Mouse (Mus musculus): ENCODE results near the gene Btbd1. TPM values are rescaled to one million over a fixed set of nuclear protein-coding genes. Genes with fewer than 3 reads are reported as not detected.

Btbd1 gene
- total and polyA plus RNA-seq, 2 experiments from 2014 or later: 96.6 to 98.6 TPM

DNA sequence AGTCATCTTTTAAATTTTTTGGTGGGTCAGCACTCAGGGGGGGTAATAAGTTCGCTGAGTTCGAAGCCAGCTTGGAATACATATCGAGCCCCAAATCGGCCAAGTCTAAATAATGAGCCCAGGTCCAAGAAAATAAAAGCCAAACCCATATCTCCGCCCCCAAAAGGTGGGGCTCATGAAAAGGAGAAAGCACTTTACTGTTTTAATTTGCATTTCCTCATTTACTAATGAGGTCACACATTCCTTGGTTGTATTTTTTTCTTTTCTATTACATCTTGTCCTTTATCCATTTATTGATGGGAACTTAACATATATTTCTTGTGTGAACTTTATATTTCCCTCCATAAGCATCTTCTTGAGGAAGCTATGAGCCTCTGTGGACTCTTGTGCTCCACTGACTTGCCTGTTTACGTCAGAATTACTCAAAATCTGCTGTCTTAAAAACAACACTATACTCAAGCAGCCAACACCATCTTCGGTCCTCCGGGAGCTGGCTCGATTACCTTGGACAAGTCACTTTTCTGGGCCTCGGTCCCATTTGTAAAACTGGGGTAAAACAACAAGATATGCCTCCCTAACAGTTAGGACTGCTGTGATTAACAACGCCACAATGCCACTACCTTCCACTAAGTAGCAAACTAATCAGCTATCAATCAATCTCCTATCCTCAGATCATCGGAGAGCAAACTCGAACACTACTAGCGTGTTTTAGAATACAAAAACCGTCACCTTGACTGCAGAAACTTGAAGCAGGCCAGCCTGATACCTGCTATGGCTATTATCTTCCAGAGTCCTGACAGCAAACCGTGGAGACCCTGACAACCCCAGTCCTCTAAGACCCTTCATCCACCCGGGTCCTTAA lies 1.2 kb downstream of the Btbd1 start:
- no peaks in the 10 kb centered on the region for H3K27me3 ChIP-seq (ENCODE audit: control insufficient read depth, insufficient read depth, low read length)
- peak overlapping the region; percentile 87 for H3K9ac ChIP-seq (replicated peaks; ENCODE audit: low read depth, low read length)
- DNase-seq (ENCODE audit: low spot score) (no peak), ATAC-seq (ENCODE audit: insufficient read depth, low read depth) (no peak)
- H3K27ac ChIP-seq (ENCODE audit: low read depth): peak overlapping the region; percentile 98
- peak overlapping the region; percentile 77 for H3K4me3 ChIP-seq (ENCODE audit: low read depth, low read length)
- TF ChIP-seq CTCF (IDR thresholded peaks at IDR 0.05; ENCODE audit: low read depth): no peak
- H3K4me2 ChIP-seq (ENCODE audit: low read depth, low read length): peak overlapping the region; percentile 73
- WGBS: 16% methylated on average over 17 of the region's 17 CpGs
- no peaks in the 10 kb centered on the region for H3K36me3 ChIP-seq (replicated peaks; ENCODE audit: control insufficient read depth, insufficient read depth, low read length)
- no peaks in the 10 kb centered on the region for H3K9me3 ChIP-seq (replicated peaks; ENCODE audit: control insufficient read depth, low read length)
- H3K4me1 ChIP-seq (ENCODE audit: control insufficient read depth, insufficient read depth): peaks cover 38% of the 10 kb centered on the region

DNA sequence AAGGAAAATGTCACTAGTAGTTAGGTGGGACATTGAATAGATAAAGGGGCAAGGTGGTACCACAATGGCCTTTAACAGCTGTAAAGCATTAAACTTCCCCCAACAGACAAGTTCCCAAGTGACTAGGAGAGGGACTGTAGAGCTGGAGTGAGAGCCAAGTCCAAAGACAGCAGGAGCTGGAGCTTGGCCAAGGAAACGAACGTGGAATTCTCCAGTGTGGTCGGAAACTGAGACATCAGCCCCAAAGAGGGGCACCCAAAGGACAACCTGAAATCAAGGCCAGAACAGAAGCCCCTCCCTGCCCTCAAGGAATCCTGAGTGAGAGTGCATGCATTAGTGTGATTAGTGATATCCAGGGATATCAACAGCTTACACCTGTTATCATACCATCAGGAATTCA lies 3.9 kb downstream of the Btbd1 start:
- no peaks in the 10 kb centered on the region for H3K27me3 ChIP-seq (ENCODE audit: control insufficient read depth, insufficient read depth, low read length)
- DNase-seq (ENCODE audit: low spot score): peak; percentile 37
- H3K4me2 ChIP-seq (ENCODE audit: low read depth, low read length): peak overlapping the region; percentile 41
- TF ChIP-seq EP300 (IDR thresholded peaks at IDR 0.05; ENCODE audit: low read depth) (no peak), CTCF (IDR thresholded peaks at IDR 0.05; ENCODE audit: low read depth) (no peak)
- 0 out of 2 replicates have a peak overlapping the region, but pooled peaks have one; percentile 3 for H3K4me3 ChIP-seq (ENCODE audit: low read depth, low read length)
- no peak overlapping the region for H3K9ac ChIP-seq (replicated peaks; ENCODE audit: low read depth, low read length)
- H3K4me1 ChIP-seq (ENCODE audit: control insufficient read depth, insufficient read depth): peaks cover 38% of the 10 kb centered on the region
- ATAC-seq (ENCODE audit: insufficient read depth, low read depth): no peak
- peak overlapping the region; percentile 22; the same call in 1 of the 2 replicates for H3K27ac ChIP-seq (ENCODE audit: low read depth)
- no peaks in the 10 kb centered on the region for H3K9me3 ChIP-seq (replicated peaks; ENCODE audit: control insufficient read depth, low read length)
- WGBS: 0% methylated on average over 3 of the region's 3 CpGs
- no peaks in the 10 kb centered on the region for H3K36me3 ChIP-seq (replicated peaks; ENCODE audit: control insufficient read depth, insufficient read depth, low read length)

DNA sequence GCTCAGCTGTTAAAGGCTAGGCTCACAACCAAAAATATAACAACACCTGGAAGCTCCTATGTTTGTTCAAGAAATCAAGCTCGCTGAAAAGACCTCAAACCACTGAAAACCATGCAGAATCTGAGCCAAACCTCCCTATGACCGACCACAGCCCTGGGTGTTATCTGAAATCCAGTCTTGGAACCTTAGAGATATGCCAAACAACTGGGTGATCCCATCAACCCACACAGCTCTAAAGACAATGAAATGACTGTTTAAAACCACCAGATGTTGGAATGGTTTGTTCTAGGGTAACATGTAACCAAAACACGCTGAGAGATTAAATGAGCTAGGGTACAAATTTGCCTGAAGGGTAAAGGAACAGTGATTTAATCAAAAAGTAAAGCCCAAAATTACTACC lies 4.3 kb downstream of the Btbd1 start:
- H3K9me3 ChIP-seq (replicated peaks; ENCODE audit: control insufficient read depth, low read length): no peaks in the 10 kb centered on the region
- no peak overlapping the region for H3K9ac ChIP-seq (replicated peaks; ENCODE audit: low read depth, low read length)
- TF ChIP-seq EP300 (IDR thresholded peaks at IDR 0.05; ENCODE audit: low read depth) (no peak), CTCF (IDR thresholded peaks at IDR 0.05; ENCODE audit: low read depth) (no peak)
- H3K27ac ChIP-seq (ENCODE audit: low read depth): no peak overlapping the region
- no peak for ATAC-seq (ENCODE audit: insufficient read depth, low read depth)
- WGBS: 54% methylated on average over 3 of the region's 3 CpGs
- H3K4me3 ChIP-seq (ENCODE audit: low read depth, low read length): no peak overlapping the region
- peaks cover 38% of the 10 kb centered on the region for H3K4me1 ChIP-seq (ENCODE audit: control insufficient read depth, insufficient read depth)
- H3K27me3 ChIP-seq (ENCODE audit: control insufficient read depth, insufficient read depth, low read length): no peaks in the 10 kb centered on the region
- H3K4me2 ChIP-seq (ENCODE audit: low read depth, low read length): peak overlapping the region; percentile 41; the same call in 1 of the 2 replicates
- H3K36me3 ChIP-seq (replicated peaks; ENCODE audit: control insufficient read depth, insufficient read depth, low read length): no peaks in the 10 kb centered on the region
- DNase-seq (ENCODE audit: low spot score): no peak

DNA sequence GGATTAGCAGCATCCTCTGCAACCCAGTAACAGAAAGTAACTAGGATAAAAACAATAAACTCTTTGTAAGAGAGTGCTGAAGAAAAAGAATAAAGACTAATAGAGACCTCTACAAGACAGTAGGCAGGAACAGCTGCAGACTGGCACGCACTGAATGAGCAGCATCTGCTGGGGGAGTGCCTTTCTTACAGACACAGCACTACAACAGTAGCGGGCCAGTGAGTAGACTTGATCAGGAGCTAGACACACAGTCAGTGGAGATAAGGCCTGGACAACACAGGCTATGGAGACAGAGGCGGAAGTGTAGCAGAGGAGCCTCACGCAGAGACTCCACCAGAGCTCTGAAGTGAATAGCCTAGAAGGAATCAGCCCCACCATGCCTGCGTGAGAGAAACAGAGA lies 23.2 kb downstream of the Btbd1 start:
- Histone ChIP-seq H3K27me3 (ENCODE audit: control insufficient read depth, insufficient read depth, low read length) (no peaks in the 10 kb centered on the region), H3K4me3 (ENCODE audit: low read depth, low read length) (no peak overlapping the region), H3K4me1 (ENCODE audit: control insufficient read depth, insufficient read depth) (no peaks in the 10 kb centered on the region; the same call in 1 of the 2 replicates), H3K36me3 (replicated peaks; ENCODE audit: control insufficient read depth, insufficient read depth, low read length) (peaks cover 22% of the 10 kb centered on the region), H3K4me2 (ENCODE audit: low read depth, low read length) (no peak overlapping the region), H3K9me3 (replicated peaks; ENCODE audit: control insufficient read depth, low read length) (no peaks in the 10 kb centered on the region), H3K27ac (ENCODE audit: low read depth) (0 out of 2 replicates have a peak overlapping the region, but pooled peaks have one; percentile 30), H3K9ac (replicated peaks; ENCODE audit: low read depth, low read length) (no peak overlapping the region)
- TF ChIP-seq EP300 (IDR thresholded peaks at IDR 0.05; ENCODE audit: low read depth) (no peak), CTCF (IDR thresholded peaks at IDR 0.05; ENCODE audit: low read depth) (no peak)
- WGBS: 49% methylated on average over 5 of the region's 5 CpGs
- DNase-seq (ENCODE audit: low spot score): no peak
- ATAC-seq (ENCODE audit: insufficient read depth, low read depth): no peak

DNA sequence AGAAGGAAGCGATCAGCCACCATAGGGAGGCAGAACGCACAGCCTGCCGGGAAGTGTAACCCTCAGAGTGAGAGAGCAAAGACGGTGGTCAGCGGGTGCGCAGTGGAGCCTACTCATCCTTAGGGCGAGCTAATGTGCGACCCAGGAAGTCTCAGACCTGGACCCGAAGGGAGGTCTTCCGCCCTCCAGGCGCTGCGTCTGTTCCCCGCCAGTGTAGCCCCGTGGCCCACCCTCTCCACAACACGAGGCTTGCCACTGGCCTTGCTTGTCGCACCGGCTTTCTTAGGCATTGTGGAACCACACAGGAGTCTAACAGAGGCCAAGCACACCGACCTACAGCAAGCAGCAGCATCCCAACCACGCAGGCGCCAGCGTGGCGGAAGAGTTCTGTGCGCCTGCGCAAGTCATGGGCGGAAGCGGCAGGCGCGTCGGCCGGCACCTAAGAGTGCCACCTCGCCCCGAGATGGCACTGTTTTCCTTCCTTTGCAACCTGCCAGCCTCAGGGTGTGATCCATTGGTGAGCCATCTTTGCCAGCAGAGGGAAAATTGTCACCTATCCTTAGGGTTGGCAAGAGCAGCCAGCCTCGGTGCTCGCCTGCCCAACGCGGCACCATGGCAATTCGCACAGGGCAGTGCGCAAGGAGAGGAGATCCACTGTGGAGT lies 40.0 kb downstream of the Btbd1 start, which contains the start of gene 3110040N11Rik:
TSS of gene 3110040N11Rik (minus strand) at position 384 of the 663 bp plus-strand sequence.
- peak; percentile 94 for ATAC-seq (ENCODE audit: insufficient read depth, low read depth)
- Histone ChIP-seq H3K4me1 (ENCODE audit: control insufficient read depth, insufficient read depth) (peaks cover 9% of the 10 kb centered on the region), H3K9me3 (replicated peaks; ENCODE audit: control insufficient read depth, low read length) (no peaks in the 10 kb centered on the region), H3K4me2 (ENCODE audit: low read depth, low read length) (peak within 1 kb of the TSS; percentile 70), H3K4me3 (ENCODE audit: low read depth, low read length) (peak within 1 kb of the TSS; percentile 57), H3K27me3 (ENCODE audit: control insufficient read depth, insufficient read depth, low read length) (no peaks in the 10 kb centered on the region), H3K36me3 (replicated peaks; ENCODE audit: control insufficient read depth, insufficient read depth, low read length) (peaks cover 30% of the 10 kb centered on the region), H3K9ac (replicated peaks; ENCODE audit: low read depth, low read length) (peak within 1 kb of the TSS; percentile 58), H3K27ac (ENCODE audit: low read depth) (peak within 1 kb of the TSS; percentile 94)
- under 1% methylated on average over 38 of the region's 38 CpGs for WGBS
- TF ChIP-seq EP300 (IDR thresholded peaks at IDR 0.05; ENCODE audit: low read depth) (no peak), CTCF (IDR thresholded peaks at IDR 0.05; ENCODE audit: low read depth) (peak; percentile 61)
- peak; percentile 87 for DNase-seq (ENCODE audit: low spot score)
